Mouse (Mus musculus): Measurements from ENCODE around the gene 4930522H14Rik.
A peak's percentile ranks its signal among the peaks of the same experiment; 100 is the strongest.

The 4930522H14Rik gene

DNA sequence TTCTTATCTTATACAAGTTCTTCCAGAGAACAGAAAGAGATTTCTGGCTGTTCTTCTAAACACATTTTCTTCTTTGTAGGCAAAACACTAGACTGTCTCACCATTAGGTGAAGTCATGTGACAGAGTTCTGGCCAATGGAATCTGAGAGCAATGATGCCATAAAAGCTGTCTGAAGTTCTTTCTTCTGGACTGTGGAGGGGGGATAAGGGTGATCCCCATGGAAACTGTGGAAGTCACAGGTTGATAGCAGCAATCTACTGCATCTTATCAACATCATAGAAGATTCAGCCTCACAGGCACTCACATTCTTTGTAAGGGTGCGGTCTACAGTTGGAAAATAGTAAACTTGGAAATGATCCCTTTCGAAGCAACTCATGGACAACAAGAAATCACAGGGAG, at the start of gene 4930522H14Rik:
TSS of gene 4930522H14Rik (minus strand) at position 187 of the 400 bp plus-strand sequence.
- no peak for DNase-seq

DNA sequence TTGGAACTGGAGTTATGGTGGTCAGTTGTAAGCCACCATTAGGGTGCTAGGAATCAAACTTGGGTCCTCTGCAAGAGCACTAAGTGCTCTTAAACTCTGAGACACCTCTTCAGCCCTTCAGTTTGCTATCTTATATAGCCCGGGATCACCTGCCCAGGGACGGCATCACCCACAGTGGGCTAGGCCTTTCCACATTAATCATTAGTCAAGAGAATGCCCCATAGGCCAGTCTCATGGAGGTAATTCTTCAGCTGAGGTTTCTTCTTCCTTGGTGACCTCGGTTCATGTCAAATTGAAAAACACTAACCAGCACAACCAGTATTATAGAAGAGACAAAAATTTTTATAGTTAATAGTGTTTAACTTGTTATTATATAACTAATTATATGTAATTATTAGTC, 47.3 kb upstream of the 4930522H14Rik start:
- DNase-seq: no peak

DNA sequence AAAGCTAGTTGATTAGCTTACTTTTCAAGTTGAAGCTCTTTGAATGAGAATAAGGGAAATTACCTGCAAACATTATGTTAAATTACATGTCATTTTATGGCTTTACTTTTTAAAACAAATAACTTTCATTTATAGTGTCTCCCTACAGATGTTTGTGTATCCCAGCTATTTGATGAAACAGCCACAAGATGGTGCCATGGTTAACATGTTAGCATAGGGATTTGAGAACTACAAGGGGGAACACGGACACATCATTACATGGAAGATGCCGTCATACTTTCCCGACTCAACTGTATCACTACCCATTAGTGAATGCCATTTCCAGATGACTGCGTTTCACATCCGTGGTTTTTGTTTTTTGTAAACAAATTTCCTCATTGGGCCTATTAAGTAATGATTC, 45.8 kb upstream of the 4930522H14Rik start:
- DNase-seq: peak in 1 of 2 experiments; percentile 13

DNA sequence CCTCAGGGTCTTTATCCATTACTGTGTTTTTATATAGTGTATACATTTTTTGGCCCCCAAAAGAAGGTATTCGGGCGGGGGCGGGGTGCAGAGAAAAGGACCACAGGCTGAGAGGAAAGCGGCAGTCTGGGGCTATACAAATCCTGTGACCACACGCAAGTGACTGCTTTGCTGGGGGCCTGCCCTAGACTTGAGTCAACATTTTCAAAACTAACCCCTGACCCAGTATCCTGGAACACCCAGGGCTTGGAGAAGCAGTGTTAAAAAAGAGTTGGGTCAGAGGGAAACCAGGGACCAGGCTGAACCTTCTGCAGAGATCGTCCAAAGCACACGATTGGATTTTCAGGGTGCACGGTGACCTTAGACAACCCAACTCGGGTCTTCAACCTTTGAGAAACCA, 43.7 kb upstream of the 4930522H14Rik start:
- DNase-seq: no peak

DNA sequence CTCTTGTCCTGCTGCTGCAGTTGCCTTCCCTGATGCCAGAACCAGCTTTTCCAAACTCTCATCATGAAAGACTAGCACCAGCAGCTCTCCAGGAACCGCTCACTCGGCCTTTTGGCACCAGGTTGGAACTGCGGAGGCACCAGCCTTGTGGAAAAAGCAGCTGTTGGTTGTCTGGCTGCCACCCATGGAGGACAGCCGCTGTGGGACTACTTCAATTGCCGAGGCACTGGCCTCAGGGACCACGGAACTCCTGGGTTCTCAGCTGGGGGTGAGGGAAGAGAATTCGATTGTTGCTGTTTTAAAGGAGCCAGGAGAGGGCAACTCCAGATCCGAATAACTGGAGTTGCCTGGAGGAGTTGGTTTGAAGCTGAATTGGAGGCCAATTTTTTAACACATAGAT, 43.2 kb upstream of the 4930522H14Rik start:
- DNase-seq: no peak

DNA sequence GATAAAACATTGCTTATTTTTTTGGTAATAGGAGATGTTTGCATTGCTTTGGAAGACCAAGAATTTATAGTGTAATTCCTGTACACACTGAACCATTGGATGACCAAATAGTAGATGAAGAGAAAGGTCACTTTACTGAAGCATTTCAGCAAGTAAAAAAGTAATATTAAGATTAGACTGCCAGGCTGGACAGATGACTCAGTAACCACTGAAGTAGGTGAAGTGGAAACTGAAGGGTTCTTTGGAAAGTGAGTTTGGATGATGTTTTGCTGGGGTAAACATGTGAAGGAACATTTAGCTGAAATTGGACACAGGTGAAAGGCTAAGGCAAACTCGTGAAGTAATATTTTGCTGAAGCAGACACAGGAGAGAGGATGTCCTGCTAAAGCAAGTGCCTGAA, 41.5 kb upstream of the 4930522H14Rik start:
- DNase-seq: no peak

DNA sequence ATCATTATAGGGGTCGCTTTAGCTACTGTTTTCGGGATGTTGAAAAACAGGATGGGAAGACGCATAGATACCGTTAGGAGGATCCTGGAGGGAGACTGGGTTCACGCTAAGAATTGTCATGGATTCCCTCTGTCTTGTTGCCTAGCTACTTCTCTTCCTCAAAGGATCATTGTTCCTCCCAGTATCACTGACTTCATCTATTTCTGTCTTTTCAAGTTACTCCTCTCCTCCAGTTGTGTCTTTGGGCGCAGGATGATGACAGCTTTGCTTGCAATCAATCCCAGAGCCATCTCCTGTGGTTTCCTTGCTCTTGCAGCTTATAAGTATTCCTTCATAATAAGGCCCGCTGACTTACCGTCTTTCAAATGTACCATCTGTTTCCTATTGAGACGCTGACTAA, 38.3 kb upstream of the 4930522H14Rik start:
- DNase-seq: no peak

DNA sequence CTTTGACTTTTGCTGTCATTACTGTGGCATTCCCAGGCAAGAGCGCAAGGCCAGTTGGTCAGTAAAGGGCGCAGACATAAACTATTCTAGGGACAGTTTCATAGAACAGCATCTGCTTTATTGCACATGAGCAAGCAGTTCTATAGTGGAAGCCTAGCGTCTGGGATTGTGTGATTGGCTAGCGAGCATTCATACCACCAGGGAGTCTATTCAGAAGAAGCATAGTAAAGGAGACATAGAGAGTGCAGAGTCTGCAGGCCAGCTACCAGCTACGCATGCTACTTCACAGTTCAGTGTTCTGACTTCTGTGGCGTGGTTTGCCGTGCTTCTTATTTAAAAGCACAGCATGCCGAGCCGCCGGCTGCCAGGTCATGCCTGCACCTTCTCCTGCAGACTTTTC, 37.9 kb upstream of the 4930522H14Rik start:
- no peak for DNase-seq

DNA sequence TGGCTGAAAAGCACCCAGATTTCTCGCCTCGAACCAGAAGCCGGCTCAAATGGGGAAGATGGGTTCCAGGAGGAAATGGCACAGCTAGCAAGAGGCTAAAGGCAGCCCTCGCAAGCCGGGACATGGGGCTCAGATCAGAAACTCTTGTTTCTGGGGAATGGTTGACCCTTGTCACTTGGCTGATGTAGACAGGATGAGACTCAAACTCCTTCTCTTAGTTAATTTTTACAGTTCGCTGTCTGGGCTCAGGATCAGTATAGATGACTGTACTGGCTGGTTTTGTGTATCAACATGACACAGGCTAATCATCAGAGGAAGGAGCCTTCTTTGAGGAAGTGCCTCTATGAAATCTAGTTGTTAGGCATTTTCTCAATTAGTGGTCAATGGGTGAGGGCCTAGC, 33.6 kb upstream of the 4930522H14Rik start:
- no peak for DNase-seq

DNA sequence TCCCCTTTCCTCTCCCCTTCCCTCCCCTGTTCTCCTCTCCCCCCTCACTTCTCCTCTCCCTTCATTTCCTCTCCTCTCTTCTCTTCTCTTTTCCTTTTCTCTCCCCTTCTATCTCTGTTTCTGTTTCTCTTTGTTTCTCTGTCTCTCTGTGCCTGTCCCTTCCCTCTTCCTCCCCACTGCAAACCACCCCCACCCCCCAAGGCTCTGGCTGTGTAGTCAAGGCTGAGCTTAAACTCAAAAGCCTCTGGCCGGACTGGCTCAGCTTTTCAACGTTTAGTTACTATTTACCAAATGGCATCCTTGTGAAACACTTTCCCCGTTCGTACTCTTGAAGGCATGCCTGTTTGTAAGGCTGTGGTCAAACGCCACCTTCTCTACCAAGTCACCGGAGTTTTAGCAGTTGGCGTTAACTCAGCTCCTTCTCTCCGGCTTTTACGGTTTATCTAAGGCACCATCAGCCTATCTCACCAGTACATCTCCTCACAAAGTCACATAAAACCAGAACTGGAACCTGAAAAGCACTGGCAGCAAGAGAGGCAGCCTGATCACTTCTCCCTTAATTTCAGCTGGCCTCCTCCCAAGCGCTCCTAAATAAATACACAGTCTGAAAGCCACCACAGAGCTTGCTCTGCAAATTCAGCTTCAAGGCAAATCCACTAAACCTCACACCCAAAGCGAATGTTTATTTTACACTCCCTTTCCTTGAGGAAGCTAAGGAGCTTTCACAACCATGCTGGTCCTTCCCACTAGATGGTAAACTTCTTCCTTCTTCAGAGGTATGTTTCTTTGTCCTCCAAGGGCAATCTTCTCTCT, 19.4 kb upstream of the 4930522H14Rik start:
- DNase-seq: no peak

DNA sequence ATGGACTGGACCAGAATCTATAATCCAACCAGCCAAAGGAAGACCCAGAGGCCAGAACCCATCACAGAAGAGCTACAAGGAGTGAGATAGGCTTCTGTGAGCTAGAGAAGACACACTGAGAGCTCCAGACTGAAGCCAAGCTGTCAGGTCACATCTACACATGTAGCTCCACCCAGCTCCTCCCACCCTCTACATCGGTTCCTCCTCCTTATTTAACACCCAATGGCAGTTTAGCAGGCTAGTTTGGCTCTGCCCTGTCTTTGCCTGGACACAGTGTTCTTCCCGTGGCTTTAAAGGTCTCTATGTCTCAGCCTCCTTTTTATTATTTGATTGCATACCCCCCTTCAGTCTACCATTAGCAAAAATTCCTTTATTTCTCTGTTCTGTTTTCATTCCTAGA, 16.2 kb upstream of the 4930522H14Rik start:
- DNase-seq: no peak

DNA sequence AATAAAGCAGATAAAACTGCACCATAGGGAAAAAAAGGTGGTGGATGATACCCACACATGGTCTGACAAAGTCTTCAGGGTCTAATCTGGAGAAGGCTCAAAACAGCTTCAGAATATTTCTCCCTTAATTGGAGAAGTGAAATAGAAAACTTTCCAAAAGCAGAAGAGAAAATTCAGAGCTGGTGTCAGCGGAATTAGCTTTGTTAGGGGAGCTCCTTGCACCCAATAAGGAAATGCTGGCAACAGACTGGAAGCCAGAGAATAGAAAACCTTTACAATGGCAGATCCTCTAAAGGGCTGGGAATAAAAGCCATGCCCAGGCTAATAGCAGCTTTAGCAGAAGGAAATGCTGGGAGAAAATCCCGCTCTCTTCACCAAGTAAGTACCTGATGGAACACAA, 15.4 kb upstream of the 4930522H14Rik start:
- DNase-seq: no peak

DNA sequence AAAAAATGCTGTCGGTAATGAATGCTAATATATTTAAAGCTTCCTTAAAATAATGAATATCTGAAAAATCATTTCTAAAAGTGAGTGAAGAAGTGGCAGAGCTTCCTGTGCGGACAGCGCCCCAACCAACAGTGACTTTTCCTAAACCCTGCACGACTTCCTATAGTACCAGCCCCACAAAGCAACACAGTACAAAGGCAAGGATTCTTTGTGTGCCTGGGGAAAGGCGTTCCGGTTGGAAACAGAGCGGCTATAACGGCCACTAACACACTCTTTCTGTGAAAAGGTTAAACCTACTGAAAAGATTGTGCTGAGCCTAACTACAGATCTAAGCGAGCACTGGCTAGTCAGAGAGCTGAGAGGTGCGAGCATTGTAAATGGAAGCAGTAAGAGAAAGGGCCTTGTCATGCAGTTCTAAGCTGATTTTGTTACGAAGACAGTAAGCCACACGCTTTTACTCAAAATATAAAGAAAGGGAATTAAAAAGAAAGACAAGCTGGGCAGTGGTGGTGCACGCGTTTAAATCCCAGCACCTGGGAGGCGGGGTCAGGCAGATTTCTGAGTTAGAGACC, 766 bp downstream of the 4930522H14Rik start:
- DNase-seq: no peak

DNA sequence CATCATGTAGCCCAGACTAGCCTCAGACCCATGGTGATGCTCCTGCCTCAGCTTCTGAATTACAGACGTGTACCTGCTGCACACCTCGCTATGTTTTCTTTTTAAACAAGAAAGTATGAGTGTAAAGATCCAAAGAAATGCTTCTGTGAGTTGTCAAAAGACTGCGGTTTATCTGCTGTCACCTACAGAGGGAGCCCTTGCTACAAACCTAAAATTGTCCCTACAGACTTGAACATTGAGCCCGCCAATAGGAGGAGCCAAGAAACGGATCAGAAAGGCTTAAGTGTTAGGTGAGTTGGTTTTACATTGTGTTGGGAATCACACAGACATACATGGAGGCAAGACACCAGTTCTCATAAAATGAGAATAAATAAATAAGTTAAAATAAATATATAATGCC, 26.2 kb downstream of the 4930522H14Rik start:
- peak; percentile 69 to 76 for DNase-seq

DNA sequence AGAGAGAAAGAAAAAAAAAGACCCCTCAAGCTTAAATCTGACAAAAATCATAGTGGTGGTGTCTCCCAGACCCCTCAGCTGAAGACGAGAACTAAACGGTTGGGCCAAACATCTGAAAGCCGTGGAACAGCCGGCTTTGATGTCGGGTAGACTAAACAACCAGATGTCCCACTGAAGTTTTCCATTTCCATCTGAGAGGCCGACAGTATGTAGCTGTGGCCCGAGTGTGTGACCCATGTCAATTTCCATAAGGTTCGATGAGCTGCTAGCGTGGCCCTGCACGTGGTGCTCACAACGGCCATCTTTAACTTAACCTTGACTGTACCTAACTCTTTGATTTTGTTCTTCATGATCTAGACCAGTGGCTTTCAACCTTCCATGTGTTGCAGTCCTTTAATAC, 32.6 kb downstream of the 4930522H14Rik start:
- no peak for DNase-seq

DNA sequence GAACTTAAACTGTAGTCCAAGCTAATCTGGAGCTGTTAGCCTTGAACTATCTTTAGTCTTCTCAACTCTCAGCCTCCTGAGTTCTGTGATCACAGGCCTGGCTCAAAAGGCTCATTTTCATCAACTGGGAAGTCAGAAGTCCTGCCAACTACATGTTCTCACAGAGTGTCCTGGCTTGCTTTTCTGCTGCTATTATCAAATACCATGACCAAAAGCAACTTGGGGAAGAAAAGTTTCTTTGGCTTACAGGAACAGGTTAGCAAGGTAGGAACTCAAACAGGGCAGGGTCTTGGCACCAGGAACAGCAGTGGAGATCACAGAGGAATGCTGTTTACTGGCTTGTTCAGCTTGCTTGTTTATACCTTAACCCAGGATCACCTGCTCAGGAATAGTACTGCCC, 37.5 kb downstream of the 4930522H14Rik start:
- DNase-seq: no peak

DNA sequence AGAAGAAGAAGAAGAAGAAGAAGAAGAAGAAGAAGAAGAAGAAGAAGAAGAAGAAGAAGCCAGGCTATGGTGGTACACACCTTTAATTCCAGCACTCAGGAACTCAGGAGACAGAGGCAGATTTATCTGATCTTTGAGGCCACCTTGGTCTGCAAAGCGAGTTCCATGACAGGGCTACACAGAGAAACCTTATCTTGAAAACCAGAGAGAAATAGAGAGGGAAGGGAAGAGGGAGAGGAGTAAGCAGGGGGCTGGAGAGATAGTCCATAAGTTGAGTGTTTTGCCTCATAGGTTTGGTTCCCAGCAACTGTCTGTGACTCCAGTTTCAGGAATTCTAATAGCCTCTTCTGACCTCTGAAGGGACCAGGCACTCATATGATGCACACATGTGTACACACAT, 42.3 kb downstream of the 4930522H14Rik start:
- no peak for DNase-seq

DNA sequence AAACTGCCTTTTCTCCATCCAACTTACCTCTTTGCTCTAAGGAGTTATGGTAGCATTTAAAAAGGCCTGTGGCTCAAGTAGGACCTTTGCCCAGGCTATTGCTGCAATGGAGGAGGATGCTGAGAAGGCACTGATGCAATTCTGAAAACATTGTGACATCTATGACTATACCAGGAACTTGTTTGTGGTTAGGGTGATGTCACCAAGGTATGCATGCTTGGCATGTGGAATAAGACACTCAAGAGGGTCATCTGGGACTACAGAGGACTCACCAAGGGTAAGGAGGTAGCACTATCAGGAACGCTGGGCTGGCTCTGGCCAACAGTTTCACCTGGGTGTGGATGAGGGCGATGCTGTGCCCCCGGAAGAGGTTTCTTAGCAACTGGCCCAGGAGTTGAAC, 46.5 kb downstream of the 4930522H14Rik start, which contains the start of gene Rnf11:
TSS of gene Rnf11 (minus strand) at position 108 of the 400 bp plus-strand sequence.
- no peak for DNase-seq

DNA sequence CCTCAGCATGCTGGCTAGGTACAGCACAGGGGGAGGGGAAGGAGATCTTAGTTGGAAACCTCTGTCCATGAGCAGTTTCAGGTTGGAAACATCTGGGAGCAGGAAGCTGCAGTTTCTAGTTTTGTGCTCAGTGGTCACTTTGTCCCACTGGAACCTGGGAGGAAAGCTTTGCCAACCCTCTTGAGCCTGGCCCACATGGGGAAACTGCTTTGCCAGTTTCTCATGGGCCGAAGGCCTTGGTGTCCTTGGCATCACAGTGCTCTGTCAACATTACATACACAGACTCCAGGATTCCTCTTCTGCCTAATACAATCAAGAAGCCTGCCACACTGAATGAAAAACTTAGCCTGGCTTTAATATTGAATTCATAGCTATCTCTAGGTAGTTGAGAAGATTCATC, 48.4 kb downstream of the 4930522H14Rik start:
- DNase-seq: no peak

DNA sequence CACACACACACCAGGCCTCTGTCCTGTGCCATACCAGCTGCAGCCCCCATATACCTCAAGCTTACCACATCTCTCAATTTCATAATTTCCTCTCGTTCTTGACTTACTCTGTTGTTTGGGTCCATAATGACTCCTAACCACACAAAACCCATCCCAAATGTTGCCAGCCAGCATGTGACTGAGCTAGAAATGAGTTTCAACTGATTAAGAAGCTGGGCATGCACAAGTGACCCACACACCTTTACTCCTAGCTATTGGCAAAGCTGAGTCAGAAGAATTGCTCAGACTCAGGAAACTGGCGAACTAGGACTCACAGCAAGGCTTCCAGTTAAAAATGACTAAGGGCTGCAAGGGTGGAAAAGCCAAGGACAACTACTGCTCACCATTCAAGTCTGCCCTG, 49.7 kb downstream of the 4930522H14Rik start:
- no peak for DNase-seq

DNA sequence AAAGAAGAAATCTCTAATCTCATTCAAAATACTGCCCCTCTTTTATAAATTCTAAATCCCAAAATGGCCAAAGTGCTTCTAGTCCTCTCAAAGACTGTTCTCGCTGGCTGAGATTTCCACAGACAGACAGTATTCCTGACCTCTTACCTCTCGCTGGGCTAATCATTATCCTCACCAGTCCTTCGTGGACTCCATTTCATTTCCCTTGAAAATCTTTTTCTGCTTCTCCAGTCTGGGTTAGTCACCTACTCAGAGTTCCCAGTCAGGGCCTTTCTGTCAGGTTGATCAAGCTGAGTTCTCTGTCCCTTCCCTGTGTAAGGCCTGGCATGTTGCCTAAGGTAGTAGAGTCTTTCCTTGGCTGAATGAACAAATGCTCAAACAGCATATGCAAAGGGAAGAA, 53.6 kb downstream of the 4930522H14Rik start:
- DNase-seq: no peak

DNA sequence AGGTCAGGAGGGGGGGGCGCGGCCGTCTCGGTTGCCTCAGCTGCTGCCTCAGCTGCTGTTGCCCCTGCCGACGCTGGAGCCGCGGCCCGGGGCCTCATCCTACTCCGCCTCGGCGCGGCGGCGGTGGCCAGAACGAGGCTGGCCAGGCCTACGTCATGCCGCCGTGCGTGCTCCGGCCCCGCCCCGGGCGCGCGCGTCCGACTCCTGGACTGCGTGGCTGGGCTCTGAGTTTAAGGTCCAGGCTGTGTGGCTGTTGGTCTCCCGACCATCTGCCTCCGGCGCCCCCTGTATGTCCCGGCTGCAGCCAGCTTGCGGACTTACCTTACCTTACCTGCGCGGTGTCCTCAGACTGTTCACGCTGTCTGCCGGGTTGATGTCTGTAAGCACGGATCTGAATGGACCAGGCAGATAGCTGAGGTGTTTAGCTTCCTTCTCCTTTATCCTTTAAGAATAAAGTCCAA, 54.5 kb downstream of the 4930522H14Rik start:
- DNase-seq: peak; percentile 82 to 84

DNA sequence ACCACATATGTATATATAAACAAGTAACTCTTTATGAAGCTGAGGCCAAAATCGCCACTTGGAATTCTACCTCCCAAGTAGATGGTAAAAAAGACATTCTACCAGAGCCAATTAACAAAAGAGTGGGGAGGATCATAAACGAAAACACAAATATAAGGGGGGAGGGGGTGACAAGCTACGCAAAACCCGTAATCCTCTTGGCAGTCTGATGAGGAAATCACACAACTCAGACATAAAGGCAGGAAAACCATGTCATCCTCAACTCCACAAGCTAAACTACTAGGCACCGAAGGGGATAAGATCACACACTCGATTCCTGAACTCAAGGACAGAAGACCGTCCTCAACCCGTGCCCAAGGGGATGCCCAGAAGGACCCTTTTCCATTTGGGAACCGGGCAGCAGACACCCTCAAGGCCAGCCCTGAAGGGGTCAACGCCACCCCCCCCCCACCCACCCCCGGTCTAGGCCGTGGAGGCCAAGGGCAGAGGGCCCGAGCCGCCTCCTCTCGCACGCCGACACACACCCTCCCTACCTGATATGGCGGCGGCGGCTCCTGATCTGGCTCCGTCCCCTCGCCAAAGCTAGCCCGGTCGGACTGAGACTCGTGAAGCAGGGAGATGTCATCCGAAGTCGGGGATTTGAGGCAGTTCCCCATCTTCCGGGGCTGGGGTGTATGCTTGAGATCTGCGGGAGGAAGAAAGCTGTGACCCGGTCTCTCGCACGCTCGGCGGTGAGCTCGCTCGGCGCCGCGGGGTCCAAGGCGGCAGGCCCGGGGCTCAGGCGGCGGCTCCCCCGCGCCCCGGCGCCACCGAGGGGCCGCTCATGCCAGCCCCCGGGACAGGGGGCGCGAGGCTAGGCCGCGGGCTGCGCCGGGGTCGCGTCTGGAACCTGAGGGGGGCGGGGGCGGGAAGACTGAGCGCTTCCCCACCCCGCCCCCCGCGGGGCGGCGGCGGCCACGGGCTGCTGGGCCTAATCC, 55.2 kb downstream of the 4930522H14Rik start:
- peak; percentile 53 to 59 for DNase-seq
